Mouse (Mus musculus): ENCODE results near the gene Macrod2. TPM values are rescaled to one million over a fixed set of nuclear protein-coding genes. Genes with fewer than 3 reads are reported as not detected.

Gene Macrod2
- polyA plus RNA-seq, 1 experiment from 2014 or later: 47.6 TPM

DNA sequence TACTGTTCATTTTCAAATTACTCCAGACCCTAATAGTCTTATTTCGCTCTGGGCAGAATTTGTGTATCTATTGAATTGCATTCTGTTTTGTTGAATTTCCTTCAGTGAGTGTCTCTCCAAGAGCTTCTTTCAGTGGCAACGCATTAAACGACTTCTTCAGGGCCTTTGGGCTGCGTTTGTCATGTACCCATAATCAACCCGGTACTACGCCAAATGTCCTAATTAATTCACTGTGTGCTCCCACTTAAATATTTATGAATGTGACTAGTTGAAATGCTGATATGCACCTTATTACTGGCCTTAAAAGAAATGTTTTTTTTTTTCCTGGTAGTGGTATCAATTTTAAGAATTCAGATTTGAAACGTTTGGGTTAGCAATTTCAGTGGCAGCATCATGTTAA lies 763.1 kb downstream of the Macrod2 start:
- no peak for ATAC-seq (replicated peaks; ENCODE audit: low FRiP score)
- WGBS: 44% methylated on average over 7 of the region's 7 CpGs
- no peak for DNase-seq (ENCODE audit: low spot score)
- no peak overlapping the region for H3K4me2 ChIP-seq (ENCODE audit: low read depth, low read length, severe bottlenecking)
- H3K36me3 ChIP-seq (ENCODE audit: control insufficient read depth, insufficient read depth, low read length): no peaks in the 10 kb centered on the region
- no peak overlapping the region for H3K9ac ChIP-seq (ENCODE audit: low read length)
- no peak overlapping the region for H3K27ac ChIP-seq (ENCODE audit: low read depth, low read length)
- no peak overlapping the region for H3K4me3 ChIP-seq (ENCODE audit: low read depth, low read length)
- H3K4me1 ChIP-seq (replicated peaks; ENCODE audit: control insufficient read depth, insufficient read depth, low read length): peaks cover 6% of the 10 kb centered on the region; the same call in 1 of the 2 replicates
- H3K9me3 ChIP-seq (ENCODE audit: control insufficient read depth, low read length): no peaks in the 10 kb centered on the region
- no peaks in the 10 kb centered on the region for H3K27me3 ChIP-seq (ENCODE audit: control insufficient read depth, insufficient read depth, low read length)

DNA sequence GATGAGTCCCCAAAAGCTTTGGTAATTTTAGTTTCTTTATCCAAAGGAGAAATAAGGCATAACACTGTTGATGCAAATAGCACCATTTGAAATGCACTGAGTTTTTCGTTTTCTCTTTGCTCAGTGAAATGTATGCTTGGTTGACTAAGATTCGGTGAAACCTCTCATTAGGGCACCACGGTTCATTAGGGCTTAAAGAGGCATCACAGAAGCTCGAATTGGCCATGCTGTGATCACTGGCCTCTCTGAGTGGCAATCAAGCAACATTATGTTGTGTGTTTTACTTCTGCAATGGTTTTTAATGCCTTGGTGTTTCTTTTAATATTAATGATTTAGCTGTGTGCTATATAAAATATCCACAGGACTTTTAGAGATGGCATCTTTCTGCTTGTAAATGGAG lies 768.8 kb downstream of the Macrod2 start:
- 7% methylated on average over 4 of the region's 4 CpGs for WGBS
- H3K4me2 ChIP-seq (ENCODE audit: low read depth, low read length, severe bottlenecking): no peak overlapping the region
- H3K4me3 ChIP-seq (ENCODE audit: low read depth, low read length): no peak overlapping the region
- H3K27me3 ChIP-seq (ENCODE audit: control insufficient read depth, insufficient read depth, low read length): no peaks in the 10 kb centered on the region
- no peaks in the 10 kb centered on the region for H3K36me3 ChIP-seq (ENCODE audit: control insufficient read depth, insufficient read depth, low read length)
- peak; percentile 71; the same call in 1 of the 2 replicates for ATAC-seq (replicated peaks; ENCODE audit: low FRiP score)
- H3K9ac ChIP-seq (ENCODE audit: low read length): no peak overlapping the region
- no peak for DNase-seq (ENCODE audit: low spot score)
- no peak overlapping the region for H3K27ac ChIP-seq (ENCODE audit: low read depth, low read length)
- no peaks in the 10 kb centered on the region for H3K4me1 ChIP-seq (replicated peaks; ENCODE audit: control insufficient read depth, insufficient read depth, low read length)
- H3K9me3 ChIP-seq (ENCODE audit: control insufficient read depth, low read length): no peaks in the 10 kb centered on the region

DNA sequence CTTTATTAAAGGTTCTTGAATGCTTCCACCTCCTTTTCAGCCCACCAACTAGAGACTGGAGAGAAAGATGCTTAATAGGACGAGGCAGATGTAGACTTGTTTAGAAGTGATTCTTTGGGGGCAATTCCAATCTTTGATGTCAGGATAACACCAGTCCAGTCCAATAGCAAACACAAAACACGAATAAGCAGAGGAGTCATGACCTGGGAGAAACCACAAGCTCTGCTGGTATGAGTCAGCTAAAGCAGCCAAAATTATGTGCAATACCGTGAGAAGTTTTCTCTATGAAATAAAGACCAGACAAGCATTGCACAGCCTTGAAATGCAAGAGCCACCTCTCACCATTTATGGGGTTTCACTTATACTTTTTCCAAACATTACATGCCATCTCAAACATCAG lies 774.5 kb downstream of the Macrod2 start:
- no peak for DNase-seq (ENCODE audit: low spot score)
- Histone ChIP-seq H3K4me2 (ENCODE audit: low read depth, low read length, severe bottlenecking) (no peak overlapping the region), H3K27me3 (ENCODE audit: control insufficient read depth, insufficient read depth, low read length) (no peaks in the 10 kb centered on the region), H3K9ac (ENCODE audit: low read length) (no peak overlapping the region), H3K9me3 (ENCODE audit: control insufficient read depth, low read length) (no peaks in the 10 kb centered on the region), H3K4me3 (ENCODE audit: low read depth, low read length) (no peak overlapping the region), H3K36me3 (ENCODE audit: control insufficient read depth, insufficient read depth, low read length) (no peaks in the 10 kb centered on the region), H3K4me1 (replicated peaks; ENCODE audit: control insufficient read depth, insufficient read depth, low read length) (no peaks in the 10 kb centered on the region), H3K27ac (ENCODE audit: low read depth, low read length) (no peak overlapping the region)
- no peak for ATAC-seq (replicated peaks; ENCODE audit: low FRiP score)
- WGBS: 81% methylated on average over 3 of the region's 3 CpGs

DNA sequence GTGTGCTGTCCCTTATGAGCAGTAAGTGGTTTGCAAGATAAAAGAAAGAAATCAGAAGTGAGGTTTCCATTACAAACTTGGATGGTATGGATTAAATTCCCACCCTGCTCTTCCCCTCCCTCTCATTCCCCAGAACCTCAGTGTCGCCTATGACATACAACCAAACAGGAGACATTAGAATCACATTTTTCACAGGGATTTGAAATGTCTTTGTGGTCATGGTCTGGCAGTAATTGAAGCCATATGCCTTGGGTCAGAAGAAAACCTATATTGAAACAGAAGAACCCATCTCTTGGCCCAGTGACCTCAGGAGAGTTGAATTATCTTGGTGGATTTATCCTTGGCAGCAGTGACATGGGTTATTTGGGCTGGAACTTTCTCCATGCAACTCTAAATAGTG lies 778.1 kb downstream of the Macrod2 start:
- H3K36me3 ChIP-seq (ENCODE audit: control insufficient read depth, insufficient read depth, low read length): no peaks in the 10 kb centered on the region
- DNase-seq (ENCODE audit: low spot score) (no peak), ATAC-seq (replicated peaks; ENCODE audit: low FRiP score) (no peak)
- H3K4me3 ChIP-seq (ENCODE audit: low read depth, low read length): no peak overlapping the region
- no peaks in the 10 kb centered on the region for H3K27me3 ChIP-seq (ENCODE audit: control insufficient read depth, insufficient read depth, low read length)
- no peak overlapping the region for H3K9ac ChIP-seq (ENCODE audit: low read length)
- WGBS: 79% methylated on average over 1 of the region's 1 CpGs
- H3K27ac ChIP-seq (ENCODE audit: low read depth, low read length): no peak overlapping the region
- H3K4me2 ChIP-seq (ENCODE audit: low read depth, low read length, severe bottlenecking): no peak overlapping the region
- H3K9me3 ChIP-seq (ENCODE audit: control insufficient read depth, low read length): no peaks in the 10 kb centered on the region
- no peaks in the 10 kb centered on the region for H3K4me1 ChIP-seq (replicated peaks; ENCODE audit: control insufficient read depth, insufficient read depth, low read length)

DNA sequence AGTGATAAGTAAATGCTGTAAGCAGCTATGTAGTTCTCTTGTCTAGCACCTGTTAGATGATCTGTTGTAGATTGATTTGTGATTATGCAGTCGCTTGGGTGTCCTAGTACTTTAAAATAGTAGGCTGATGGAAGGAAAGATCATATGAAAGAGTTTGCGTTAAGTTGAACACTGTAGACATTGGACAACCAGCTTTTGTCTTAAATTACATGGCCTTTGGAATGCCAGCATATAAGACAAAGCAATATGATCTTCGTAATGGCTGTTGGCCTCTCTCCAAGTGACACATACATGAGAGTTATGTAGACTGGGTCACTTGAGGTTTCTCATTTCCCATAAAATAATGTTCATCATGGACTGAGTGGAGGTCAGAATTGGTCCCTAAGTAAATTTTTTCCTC lies 778.5 kb downstream of the Macrod2 start:
- ATAC-seq (replicated peaks; ENCODE audit: low FRiP score): no peak
- no peaks in the 10 kb centered on the region for H3K36me3 ChIP-seq (ENCODE audit: control insufficient read depth, insufficient read depth, low read length)
- no peaks in the 10 kb centered on the region for H3K4me1 ChIP-seq (replicated peaks; ENCODE audit: control insufficient read depth, insufficient read depth, low read length)
- no peak overlapping the region for H3K9ac ChIP-seq (ENCODE audit: low read length)
- WGBS: 89% methylated on average over 3 of the region's 3 CpGs
- no peak overlapping the region for H3K4me2 ChIP-seq (ENCODE audit: low read depth, low read length, severe bottlenecking)
- H3K27me3 ChIP-seq (ENCODE audit: control insufficient read depth, insufficient read depth, low read length): no peaks in the 10 kb centered on the region
- DNase-seq (ENCODE audit: low spot score): no peak
- no peak overlapping the region for H3K4me3 ChIP-seq (ENCODE audit: low read depth, low read length)
- H3K27ac ChIP-seq (ENCODE audit: low read depth, low read length): no peak overlapping the region
- no peaks in the 10 kb centered on the region for H3K9me3 ChIP-seq (ENCODE audit: control insufficient read depth, low read length)

DNA sequence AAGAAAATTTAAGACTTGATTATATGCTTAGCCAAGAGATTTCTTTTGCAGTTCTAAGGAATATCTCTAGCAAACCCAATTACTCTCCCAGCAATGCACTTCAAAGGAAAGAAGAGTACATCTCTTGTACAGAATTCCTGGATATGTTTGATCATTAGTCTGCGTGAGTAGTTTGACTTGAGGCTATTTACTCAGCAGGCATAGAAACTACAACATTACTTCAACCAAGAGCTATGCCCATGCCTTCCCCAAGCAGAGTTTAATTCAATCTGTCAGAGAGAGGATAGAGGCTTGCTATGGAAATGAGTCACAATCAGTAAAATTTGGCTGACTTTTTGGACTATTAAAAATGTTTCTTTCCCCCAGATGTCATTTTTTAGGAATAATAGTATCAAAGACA lies 785.5 kb downstream of the Macrod2 start:
- H3K9me3 ChIP-seq (ENCODE audit: control insufficient read depth, low read length): no peaks in the 10 kb centered on the region
- H3K4me3 ChIP-seq (ENCODE audit: low read depth, low read length): no peak overlapping the region
- no peaks in the 10 kb centered on the region for H3K36me3 ChIP-seq (ENCODE audit: control insufficient read depth, insufficient read depth, low read length)
- no peaks in the 10 kb centered on the region for H3K27me3 ChIP-seq (ENCODE audit: control insufficient read depth, insufficient read depth, low read length)
- 0 out of 2 replicates have a peak, but pooled peaks cover 2% of the 10 kb centered on the region for H3K4me1 ChIP-seq (replicated peaks; ENCODE audit: control insufficient read depth, insufficient read depth, low read length)
- no peak for ATAC-seq (replicated peaks; ENCODE audit: low FRiP score)
- H3K27ac ChIP-seq (ENCODE audit: low read depth, low read length): no peak overlapping the region
- DNase-seq (ENCODE audit: low spot score): no peak
- no peak overlapping the region for H3K9ac ChIP-seq (ENCODE audit: low read length)
- no peak overlapping the region for H3K4me2 ChIP-seq (ENCODE audit: low read depth, low read length, severe bottlenecking)
- 51% methylated on average over 1 of the region's 1 CpGs for WGBS

DNA sequence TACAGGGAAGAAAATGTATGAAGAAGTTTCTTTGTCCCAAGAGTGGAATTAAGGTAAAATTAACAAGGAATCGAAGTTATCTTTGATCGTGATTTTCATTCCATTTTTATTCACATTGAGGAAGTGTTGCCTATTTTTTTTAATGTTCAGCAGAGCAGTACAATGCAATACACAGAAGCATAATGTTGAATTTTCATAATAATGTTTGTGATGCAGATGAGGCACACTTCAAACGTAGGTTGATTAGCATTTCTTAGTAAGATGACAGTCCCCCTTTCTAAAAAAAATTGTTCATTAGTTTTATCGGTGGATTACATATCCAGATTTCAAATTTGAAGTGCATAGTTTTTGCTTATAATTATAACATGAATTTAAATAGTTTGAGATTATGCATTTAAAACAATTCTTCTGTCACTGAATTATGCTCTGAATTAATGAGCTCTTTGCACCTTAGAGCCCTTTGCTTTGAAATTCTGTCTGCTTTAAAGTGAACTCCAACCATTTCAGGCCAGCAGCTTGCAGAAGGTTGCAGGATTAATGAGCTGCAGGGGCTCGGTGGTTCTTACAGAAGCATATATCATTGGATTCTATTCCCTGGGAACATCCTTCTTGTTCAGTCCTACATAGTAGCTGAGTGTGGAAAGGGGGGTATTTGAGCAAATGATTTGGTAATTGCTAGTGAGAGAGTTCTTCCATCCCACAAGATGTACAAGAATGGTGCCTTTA lies 787.1 kb downstream of the Macrod2 start:
- WGBS: 56% methylated on average over 5 of the region's 5 CpGs
- no peak overlapping the region for H3K4me2 ChIP-seq (ENCODE audit: low read depth, low read length, severe bottlenecking)
- H3K27ac ChIP-seq (ENCODE audit: low read depth, low read length): no peak overlapping the region
- no peaks in the 10 kb centered on the region for H3K27me3 ChIP-seq (ENCODE audit: control insufficient read depth, insufficient read depth, low read length)
- 0 out of 2 replicates have a peak, but pooled peaks cover 2% of the 10 kb centered on the region for H3K4me1 ChIP-seq (replicated peaks; ENCODE audit: control insufficient read depth, insufficient read depth, low read length)
- H3K9ac ChIP-seq (ENCODE audit: low read length): no peak overlapping the region
- DNase-seq (ENCODE audit: low spot score) (no peak), ATAC-seq (replicated peaks; ENCODE audit: low FRiP score) (peak; percentile 77)
- no peaks in the 10 kb centered on the region for H3K9me3 ChIP-seq (ENCODE audit: control insufficient read depth, low read length)
- no peaks in the 10 kb centered on the region for H3K36me3 ChIP-seq (ENCODE audit: control insufficient read depth, insufficient read depth, low read length)
- H3K4me3 ChIP-seq (ENCODE audit: low read depth, low read length): no peak overlapping the region

DNA sequence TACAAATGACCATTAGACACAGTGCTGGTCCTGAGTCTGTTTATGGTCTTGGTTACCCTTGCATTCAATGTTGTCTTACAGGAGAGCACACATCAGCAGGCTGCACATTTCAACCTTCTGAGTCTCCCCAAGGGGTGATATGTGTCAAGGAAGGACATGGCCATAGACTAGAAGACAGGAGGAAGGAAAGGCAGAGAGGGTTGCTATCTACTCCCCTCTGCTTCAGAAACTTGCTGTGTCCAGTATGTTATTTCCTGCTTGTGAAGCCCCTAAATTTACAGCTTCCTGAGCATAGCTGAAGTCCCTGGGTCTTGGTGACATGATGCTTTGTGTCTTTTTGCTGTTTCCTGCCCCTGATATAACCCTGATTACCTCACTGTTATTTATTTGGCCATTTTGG lies 799.4 kb downstream of the Macrod2 start:
- Histone ChIP-seq H3K36me3 (ENCODE audit: control insufficient read depth, insufficient read depth, low read length) (no peaks in the 10 kb centered on the region), H3K4me1 (replicated peaks; ENCODE audit: control insufficient read depth, insufficient read depth, low read length) (no peaks in the 10 kb centered on the region), H3K27me3 (ENCODE audit: control insufficient read depth, insufficient read depth, low read length) (no peaks in the 10 kb centered on the region), H3K9ac (ENCODE audit: low read length) (no peak overlapping the region), H3K4me3 (ENCODE audit: low read depth, low read length) (no peak overlapping the region), H3K9me3 (ENCODE audit: control insufficient read depth, low read length) (no peaks in the 10 kb centered on the region), H3K4me2 (ENCODE audit: low read depth, low read length, severe bottlenecking) (no peak overlapping the region), H3K27ac (ENCODE audit: low read depth, low read length) (no peak overlapping the region)
- DNase-seq (ENCODE audit: low spot score): no peak
- ATAC-seq (replicated peaks; ENCODE audit: low FRiP score): no peak

DNA sequence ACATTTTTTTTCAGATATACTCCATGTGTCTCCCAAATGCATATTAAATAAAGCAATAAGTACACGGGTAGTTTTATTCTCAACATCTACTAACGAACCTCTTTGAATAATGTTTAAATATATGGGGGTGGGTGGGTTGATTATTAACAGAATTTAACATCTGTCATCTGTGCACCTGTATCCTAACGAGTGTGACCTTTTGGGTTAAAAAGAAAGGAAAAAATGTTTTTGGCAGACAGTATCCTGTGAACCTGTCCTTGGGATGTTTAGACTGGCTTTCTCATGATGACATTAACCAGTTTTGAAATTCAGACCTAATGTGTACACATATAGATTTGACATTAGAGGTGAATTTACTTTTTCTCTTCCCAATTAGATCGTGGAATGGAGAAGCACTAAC lies 805.4 kb downstream of the Macrod2 start:
- ATAC-seq (replicated peaks; ENCODE audit: low FRiP score): no peak
- no peaks in the 10 kb centered on the region for H3K27me3 ChIP-seq (ENCODE audit: control insufficient read depth, insufficient read depth, low read length)
- no peak overlapping the region for H3K4me3 ChIP-seq (ENCODE audit: low read depth, low read length)
- H3K9me3 ChIP-seq (ENCODE audit: control insufficient read depth, low read length): no peaks in the 10 kb centered on the region
- no peaks in the 10 kb centered on the region for H3K36me3 ChIP-seq (ENCODE audit: control insufficient read depth, insufficient read depth, low read length)
- H3K27ac ChIP-seq (ENCODE audit: low read depth, low read length): no peak overlapping the region
- H3K4me2 ChIP-seq (ENCODE audit: low read depth, low read length, severe bottlenecking): no peak overlapping the region
- H3K4me1 ChIP-seq (replicated peaks; ENCODE audit: control insufficient read depth, insufficient read depth, low read length): no peaks in the 10 kb centered on the region
- 64% methylated on average over 4 of the region's 4 CpGs for WGBS
- DNase-seq (ENCODE audit: low spot score): no peak
- no peak overlapping the region for H3K9ac ChIP-seq (ENCODE audit: low read length)
